Mouse (Mus musculus): ENCODE data around the gene Cnot8.

GRCm38 (mm10) chr11:58134869-58135268 is 30.9 kb downstream of the Cnot8 start:
- no peak for TF ChIP-seq CTCF (conservative IDR thresholded peaks at IDR 0.05; ENCODE audit: insufficient read depth, insufficient read length, low read depth, low read length)
- no peak for TF ChIP-seq POLR2A (IDR thresholded peaks at IDR 0.05; ENCODE audit: low read depth, low read length)
